Mouse (Mus musculus) hindbrain, embryonic 11.5 days (tissue): Measurements from ENCODE around the gene Ahnak. TPM values are rescaled to one million over a fixed set of nuclear protein-coding genes. Genes with fewer than 3 reads are reported as not detected.
A peak's percentile ranks its signal among the peaks of the same experiment; 100 is the strongest.

ENCODE experiments used
- ATAC-seq: fragments of 200-750 bp; cut with Nextera tagmentation; 2 replicates; pipeline ENCODE4 v1.8.0; 2017; ENCODE audit warnings: mild to moderate bottlenecking, moderate TSS enrichment, moderate library complexity; ENCODE audit not compliant: low FRiP score
- DNase-seq: peaks from one replicate; pipeline ENCODE4 v3.0.0-alpha.2; 2015; ENCODE audit warnings: low spot score
- H3K27ac ChIP-seq: fragments of 300-500 bp; sonication (generic); 2 replicates; pipeline ENCODE4 v1.5.1; 2014; ENCODE audit warnings: mild to moderate bottlenecking, low read depth, low read length
- H3K27me3 ChIP-seq: fragments of 300-500 bp; sonication (generic); 2 replicates; pipeline ENCODE4 v1.6.1; 2014; ENCODE audit warnings: mild to moderate bottlenecking, low read length, moderate library complexity, mixed read lengths; ENCODE audit not compliant: control insufficient read depth, insufficient read depth
- H3K36me3 ChIP-seq: fragments of 300-500 bp; sonication (generic); 2 replicates; pipeline ENCODE4 v1.6.1; 2014; ENCODE audit warnings: mild to moderate bottlenecking, low read length, moderate library complexity, mixed read lengths; ENCODE audit not compliant: control insufficient read depth, insufficient read depth
- H3K4me1 ChIP-seq: fragments of 300-500 bp; sonication (generic); replicated peaks from 2 replicates; pipeline ENCODE4 v1.6.1; 2014; ENCODE audit warnings: low read length, mixed read lengths; ENCODE audit not compliant: control insufficient read depth, insufficient read depth
- H3K4me2 ChIP-seq: fragments of 300-500 bp; sonication (generic); replicated peaks from 2 replicates; pipeline ENCODE4 v1.6.1; 2014; ENCODE audit warnings: mild to moderate bottlenecking, low read depth, low read length
- H3K4me3 ChIP-seq: fragments of 300-500 bp; sonication (generic); 2 replicates; pipeline ENCODE4 v1.5.1; 2014; ENCODE audit warnings: low read depth, low read length
- H3K9ac ChIP-seq: fragments of 300-500 bp; sonication (generic); 2 replicates; pipeline ENCODE4 v1.6.1; 2014; ENCODE audit warnings: low read depth, low read length
- H3K9me3 ChIP-seq: fragments of 300-500 bp; sonication (generic); 2 replicates; pipeline ENCODE4 v1.6.1; 2016; ENCODE audit warnings: low read length; ENCODE audit not compliant: control insufficient read depth
- WGBS: fragments of 180-500 bp; shearing (Covaris S2); extraction: QIAGEN DNeasy Blood & Tissue Kit; methylation state at CpG from one replicate; pipeline ENCODE4 v1.1.7; 2014; 5-methylcytosine and 5-hydroxymethylcytosine counted together
- polyA plus RNA-seq: library from polyadenylated mRNA; unstranded; fragments of >200 nt; fragmentation: Nextera tagmentation; extraction: Ambion mirVana; gene quantifications from 2 replicates; pipeline ENCODE4 v1.2.1, GENCODE M21; 2014

Gene Ahnak
- polyA plus RNA-seq, 1 experiment from 2014 or later: 14.1 TPM

- ATAC-seq: no peak
- WGBS: 51% methylated on average over 4 of the region's 4 CpGs
- H3K4me1 ChIP-seq: no peaks in the 10 kb centered on the region; the same call in 1 of the 2 replicates
- DNase-seq: no peak
- no peak overlapping the region for H3K4me3 ChIP-seq
- no peak overlapping the region for H3K4me2 ChIP-seq
- H3K27me3 ChIP-seq: no peaks in the 10 kb centered on the region
- no peaks in the 10 kb centered on the region for H3K9me3 ChIP-seq
- H3K36me3 ChIP-seq: no peaks in the 10 kb centered on the region
- no peak overlapping the region for H3K27ac ChIP-seq
- no peak overlapping the region for H3K9ac ChIP-seq
These were observed 117.8 kb downstream of the Ahnak start for GRCm38 (mm10) chr19:9106751-9107378.

- Histone ChIP-seq H3K4me1 (no peaks in the 10 kb centered on the region; the same call in 1 of the 2 replicates), H3K9me3 (no peaks in the 10 kb centered on the region), H3K4me2 (no peak overlapping the region), H3K27me3 (no peaks in the 10 kb centered on the region), H3K36me3 (no peaks in the 10 kb centered on the region), H3K9ac (no peak overlapping the region), H3K27ac (no peak overlapping the region), H3K4me3 (no peak overlapping the region)
- no peak for ATAC-seq
- WGBS: 82% methylated on average over 1 of the region's 1 CpGs
- DNase-seq: no peak
These were observed 118.3 kb downstream of the Ahnak start for GRCm38 (mm10) chr19:9107379-9107755.

- no peaks in the 10 kb centered on the region for H3K9me3 ChIP-seq
- H3K9ac ChIP-seq: no peak overlapping the region
- WGBS: 91% methylated on average over 1 of the region's 1 CpGs
- H3K4me3 ChIP-seq: no peak overlapping the region
- no peak for ATAC-seq
- no peaks in the 10 kb centered on the region; the same call in 1 of the 2 replicates for H3K4me1 ChIP-seq
- no peaks in the 10 kb centered on the region for H3K27me3 ChIP-seq
- H3K4me2 ChIP-seq: no peak overlapping the region
- DNase-seq: no peak
- H3K36me3 ChIP-seq: no peaks in the 10 kb centered on the region
- H3K27ac ChIP-seq: no peak overlapping the region
These were observed 119.5 kb downstream of the Ahnak start for GRCm38 (mm10) chr19:9108536-9108935.

- WGBS: 62% methylated on average over 4 of the region's 4 CpGs
- Histone ChIP-seq H3K27ac (no peak overlapping the region), H3K9ac (no peak overlapping the region), H3K4me1 (no peaks in the 10 kb centered on the region), H3K9me3 (no peaks in the 10 kb centered on the region), H3K36me3 (no peaks in the 10 kb centered on the region), H3K27me3 (no peaks in the 10 kb centered on the region), H3K4me3 (no peak overlapping the region), H3K4me2 (no peak overlapping the region)
- DNase-seq (peak; percentile 78), ATAC-seq (peak; percentile 85)
These were observed 121.2 kb downstream of the Ahnak start for GRCm38 (mm10) chr19:9110182-9110869.

- no peak overlapping the region for H3K9ac ChIP-seq
- H3K4me3 ChIP-seq: no peak overlapping the region
- H3K36me3 ChIP-seq: no peaks in the 10 kb centered on the region
- ATAC-seq (no peak), DNase-seq (no peak)
- H3K27me3 ChIP-seq: no peaks in the 10 kb centered on the region
- H3K9me3 ChIP-seq: no peaks in the 10 kb centered on the region
- no peak overlapping the region for H3K27ac ChIP-seq
- 78% methylated on average over 8 of the region's 8 CpGs for WGBS
- H3K4me2 ChIP-seq: no peak overlapping the region
- no peaks in the 10 kb centered on the region for H3K4me1 ChIP-seq
These were observed 123.0 kb downstream of the Ahnak start for GRCm38 (mm10) chr19:9112043-9112442.

GRCm38 (mm10) chr19:9116268-9116667 is 127.2 kb downstream of the Ahnak start:
- WGBS: 87% methylated on average over 4 of the region's 4 CpGs
- H3K9ac ChIP-seq: no peak overlapping the region
- no peak for ATAC-seq
- DNase-seq: no peak
- H3K27ac ChIP-seq: no peak overlapping the region
- H3K4me1 ChIP-seq: no peaks in the 10 kb centered on the region
- H3K9me3 ChIP-seq: no peaks in the 10 kb centered on the region
- no peak overlapping the region for H3K4me2 ChIP-seq
- H3K27me3 ChIP-seq: no peaks in the 10 kb centered on the region
- no peak overlapping the region for H3K4me3 ChIP-seq
- no peaks in the 10 kb centered on the region for H3K36me3 ChIP-seq

- DNase-seq: no peak
These were observed 128.2 kb downstream of the Ahnak start for GRCm38 (mm10) chr19:9117275-9117674.

GRCm38 (mm10) chr19:9119655-9120425 is 130.8 kb downstream of the Ahnak start:
- DNase-seq: no peak
- Histone ChIP-seq H3K27ac (no peak overlapping the region), H3K36me3 (no peaks in the 10 kb centered on the region), H3K4me1 (no peaks in the 10 kb centered on the region), H3K4me2 (no peak overlapping the region), H3K4me3 (no peak overlapping the region), H3K9ac (no peak overlapping the region), H3K27me3 (no peaks in the 10 kb centered on the region), H3K9me3 (no peaks in the 10 kb centered on the region)
- WGBS: 91% methylated on average over 3 of the region's 3 CpGs
- ATAC-seq: no peak

More at GRCm38 (mm10) chr19:9117275-9117674, 128.2 kb downstream of the Ahnak start:
- H3K36me3 ChIP-seq: no peaks in the 10 kb centered on the region
- H3K27me3 ChIP-seq: no peaks in the 10 kb centered on the region
- ATAC-seq: no peak
- H3K4me2 ChIP-seq: no peak overlapping the region
- H3K9me3 ChIP-seq: no peaks in the 10 kb centered on the region
- H3K4me1 ChIP-seq: no peaks in the 10 kb centered on the region
- H3K27ac ChIP-seq: no peak overlapping the region
- WGBS: 90% methylated on average over 5 of the region's 5 CpGs
- no peak overlapping the region for H3K4me3 ChIP-seq
- no peak overlapping the region for H3K9ac ChIP-seq
